Mouse (Mus musculus) liver, embryonic 15.5 days (tissue): Measurements from ENCODE around the gene Coq10b. TPM values are rescaled to one million over a fixed set of nuclear protein-coding genes. Genes with fewer than 3 reads are reported as not detected.

Experiments
- ATAC-seq: fragments of 200-750 bp; cut with Nextera tagmentation; 2 replicates; pipeline ENCODE4 v1.8.0; 2017; ENCODE audit warnings: moderate number of reproducible peaks, mild to moderate bottlenecking, moderate library complexity; ENCODE audit not compliant: insufficient read depth
- H3K27ac ChIP-seq: fragments of 300-500 bp; sonication (generic); replicated peaks from 2 replicates; pipeline ENCODE4 v1.5.1; 2015; ENCODE audit warnings: mild to moderate bottlenecking, inconsistent platforms
- H3K27me3 ChIP-seq: fragments of 300-500 bp; sonication (generic); 2 replicates; pipeline ENCODE4 v1.6.1; 2015; ENCODE audit warnings: mild to moderate bottlenecking, inconsistent platforms
- H3K36me3 ChIP-seq: fragments of 300-500 bp; sonication (generic); replicated peaks from 2 replicates; pipeline ENCODE4 v1.6.1; 2015; ENCODE audit warnings: moderate library complexity, mild to moderate bottlenecking, inconsistent platforms
- H3K4me1 ChIP-seq: fragments of 300-500 bp; sonication (generic); replicated peaks from 2 replicates; pipeline ENCODE4 v1.6.1; 2015; ENCODE audit warnings: inconsistent platforms
- H3K4me2 ChIP-seq: fragments of 300-500 bp; sonication (generic); 2 replicates; pipeline ENCODE4 v1.6.1; 2015; ENCODE audit warnings: moderate library complexity, mild to moderate bottlenecking, inconsistent platforms
- H3K4me3 ChIP-seq: fragments of 300-500 bp; sonication (generic); replicated peaks from 2 replicates; pipeline ENCODE4 v1.5.1; 2015; ENCODE audit warnings: mild to moderate bottlenecking, inconsistent platforms
- H3K9ac ChIP-seq: fragments of 300-500 bp; sonication (generic); 2 replicates; pipeline ENCODE4 v1.6.1; 2015; ENCODE audit warnings: moderate library complexity, mild to moderate bottlenecking, inconsistent platforms
- H3K9me3 ChIP-seq: fragments of 300-500 bp; sonication (generic); replicated peaks from 2 replicates; pipeline ENCODE4 v1.6.1; 2016; ENCODE audit warnings: inconsistent platforms
- WGBS: fragments of 180-500 bp; shearing (Covaris S2); methylation state at CpG from one replicate; pipeline ENCODE4 v1.1.7; 2015; ENCODE audit warnings: mixed read lengths; ENCODE audit not compliant: insufficient replicate concordance; 5-methylcytosine and 5-hydroxymethylcytosine counted together
- polyA plus RNA-seq: library from polyadenylated mRNA; unstranded; fragments of >200 nt; fragmentation: Nextera tagmentation; extraction: Ambion mirVana; gene quantifications from 2 replicates; pipeline ENCODE4 v1.2.1, GENCODE M21; 2015

The Coq10b gene
- polyA plus RNA-seq, 1 experiment from 2014 or later = 13.0 TPM

- Histone ChIP-seq H3K4me2 (no peak overlapping the region), H3K4me1 (peaks cover 12% of the 10 kb centered on the region), H3K27ac (no peak overlapping the region), H3K27me3 (no peaks in the 10 kb centered on the region), H3K9me3 (no peaks in the 10 kb centered on the region), H3K36me3 (no peaks in the 10 kb centered on the region), H3K9ac (no peak overlapping the region), H3K4me3 (no peak overlapping the region)
- 81% methylated on average over 4 of the region's 4 CpGs for WGBS
- no peak for ATAC-seq
Observed at GRCm38 (mm10) chr1:55109066-55109766, 56.6 kb downstream of the Coq10b start.

Other genes starting within 250 kb of the Coq10b start
- gene Ankrd44, start 126.4 kb upstream of the Coq10b start, polyA plus RNA-seq = 3.7 and 4.7 TPM in 2 replicates
- 112 and 130 TPM in 2 replicates for gene Sf3b1, start 25.3 kb upstream of the Coq10b start, polyA plus RNA-seq
- 233 and 311 TPM in 2 replicates for gene Hspe1, start 35.4 kb downstream of the Coq10b start, polyA plus RNA-seq
- gene Hspd1, start 35.5 kb downstream of the Coq10b start, polyA plus RNA-seq = 245 and 256 TPM in 2 replicates
- gene Mob4, start 78.5 kb downstream of the Coq10b start, polyA plus RNA-seq = 37.6 and 38.2 TPM in 2 replicates
- gene Rftn2, start 174.0 kb downstream of the Coq10b start, polyA plus RNA-seq = 0.58 and 0.67 TPM in 2 replicates
- 1.5 and 1.8 TPM in 2 replicates for gene Mars2, start 184.4 kb downstream of the Coq10b start, polyA plus RNA-seq